Mouse (Mus musculus) lung, embryonic 16.5 days (tissue): ENCODE measurements around the gene Rnf224. TPM values are rescaled to one million over a fixed set of nuclear protein-coding genes. Genes with fewer than 3 reads are reported as not detected.
A peak's percentile ranks its signal among the peaks of the same experiment; 100 is the strongest.

Experiments
- ATAC-seq: fragments of 200-750 bp; cut with Nextera tagmentation; 2 replicates; pipeline ENCODE4 v1.8.0; 2017; ENCODE audit warnings: low read depth, mild to moderate bottlenecking, moderate library complexity
- H3K27ac ChIP-seq: fragments of 300-500 bp; sonication (generic); 2 replicates; pipeline ENCODE4 v1.5.1; 2014; ENCODE audit warnings: mild to moderate bottlenecking, control low read depth, low read length
- H3K27me3 ChIP-seq: fragments of 300-500 bp; sonication (generic); 2 replicates; pipeline ENCODE4 v1.6.1; 2014; ENCODE audit warnings: low read depth, low read length, mixed read lengths; ENCODE audit not compliant: control insufficient read depth, insufficient read depth
- H3K36me3 ChIP-seq: fragments of 300-500 bp; sonication (generic); 2 replicates; pipeline ENCODE4 v1.6.1; 2014; ENCODE audit warnings: low read length; ENCODE audit not compliant: control insufficient read depth, insufficient read depth
- H3K4me1 ChIP-seq: fragments of 300-500 bp; sonication (generic); replicated peaks from 2 replicates; pipeline ENCODE4 v1.6.1; 2014; ENCODE audit warnings: low read length, mixed read lengths; ENCODE audit not compliant: control insufficient read depth, insufficient read depth
- H3K4me2 ChIP-seq: fragments of 300-500 bp; sonication (generic); 2 replicates; pipeline ENCODE4 v1.6.1; 2014; ENCODE audit warnings: low read depth, low read length, control low read depth
- H3K4me3 ChIP-seq: fragments of 300-500 bp; sonication (generic); 2 replicates; pipeline ENCODE4 v1.5.1; 2014; ENCODE audit warnings: mild to moderate bottlenecking, low read length, control low read depth
- H3K9ac ChIP-seq: fragments of 300-500 bp; sonication (generic); 2 replicates; pipeline ENCODE4 v1.6.1; 2014; ENCODE audit warnings: low read length, control low read depth
- H3K9me3 ChIP-seq: fragments of 300-500 bp; sonication (generic); 2 replicates; pipeline ENCODE4 v1.6.1; 2016; ENCODE audit warnings: low read length; ENCODE audit not compliant: control insufficient read depth
- WGBS: fragments of 180-500 bp; shearing (Covaris S2); extraction: QIAGEN DNeasy Blood & Tissue Kit; methylation state at CpG from one replicate; pipeline ENCODE4 v1.1.7; 2014; 5-methylcytosine and 5-hydroxymethylcytosine counted together
- polyA plus RNA-seq: library from polyadenylated mRNA; unstranded; fragments of >200 nt; fragmentation: Nextera tagmentation; extraction: Ambion mirVana; gene quantifications from 2 replicates; pipeline ENCODE4 v1.2.1, GENCODE M21; 2015

The Rnf224 gene
- polyA plus RNA-seq, 1 experiment from 2014 or later: not detected

DNA sequence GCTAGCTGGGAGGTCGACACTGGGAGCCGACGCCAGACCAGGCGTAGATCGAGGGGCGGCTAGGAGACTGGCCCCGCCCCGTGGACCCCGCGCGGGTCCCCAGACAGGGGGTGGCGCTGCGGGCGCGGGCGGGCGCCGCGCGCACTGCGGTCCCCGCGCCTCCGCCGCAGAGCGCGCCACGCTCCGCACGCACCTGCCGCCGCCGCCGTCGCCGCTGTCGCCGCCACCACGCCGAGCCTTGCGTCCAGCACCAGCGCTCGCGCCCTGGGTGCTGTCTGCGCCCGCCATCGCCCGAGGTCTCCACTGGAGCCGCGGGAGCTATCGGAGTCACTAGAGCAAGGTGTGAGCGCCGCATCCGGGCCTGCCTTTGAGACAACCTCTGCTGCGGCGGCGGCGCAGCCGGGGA is 5.5 kb upstream of the Rnf224 start, which contains the start of the genes Rnf208 and Cysrt1:
Gene Rnf208 (plus strand): TSS at position 155 of the 406 bp plus-strand sequence.
Gene Cysrt1 (minus strand): TSS at position 352 of the 406 bp plus-strand sequence.
- H3K9me3 ChIP-seq: no peaks in the 10 kb centered on the region
- no peaks in the 10 kb centered on the region for H3K36me3 ChIP-seq
- 2% methylated on average over 46 of the region's 59 CpGs for WGBS
- peak within 1 kb of the TSS; percentile 66 for H3K9ac ChIP-seq
- H3K4me1 ChIP-seq: peaks cover 8% of the 10 kb centered on the region
- ATAC-seq: no peak
- H3K27me3 ChIP-seq: peaks cover 19% of the 10 kb centered on the region
- H3K4me3 ChIP-seq: peak within 1 kb of the TSS; percentile 60
- H3K27ac ChIP-seq: no peak within 1 kb of the TSS
- H3K4me2 ChIP-seq: peak within 1 kb of the TSS; percentile 96

DNA sequence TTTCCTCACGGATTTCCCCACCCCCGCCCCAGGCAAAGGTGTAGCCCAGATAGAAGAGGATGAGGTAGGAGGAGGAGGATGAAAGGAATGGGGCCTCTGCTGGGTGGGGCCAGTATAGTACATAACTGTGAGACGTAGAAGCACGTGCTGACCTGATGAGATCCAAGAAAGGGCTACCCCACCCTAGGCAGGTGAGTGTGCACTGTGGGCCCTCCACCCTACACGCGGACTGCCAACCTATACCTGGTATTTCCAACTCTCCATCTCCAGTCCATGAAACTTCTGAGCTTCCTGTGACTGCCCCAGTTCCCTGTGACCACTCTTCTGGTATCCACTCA is 4.8 kb upstream of the Rnf224 start:
- WGBS: 13% methylated on average over 6 of the region's 6 CpGs
- H3K4me2 ChIP-seq: peak overlapping the region; percentile 96
- peak overlapping the region; percentile 66 for H3K9ac ChIP-seq
- H3K9me3 ChIP-seq: no peaks in the 10 kb centered on the region
- H3K4me3 ChIP-seq: peak overlapping the region; percentile 60
- H3K27ac ChIP-seq: no peak overlapping the region
- no peaks in the 10 kb centered on the region for H3K36me3 ChIP-seq
- H3K4me1 ChIP-seq: peaks cover 8% of the 10 kb centered on the region
- peaks cover 19% of the 10 kb centered on the region for H3K27me3 ChIP-seq
- peak; percentile 15 for ATAC-seq

DNA sequence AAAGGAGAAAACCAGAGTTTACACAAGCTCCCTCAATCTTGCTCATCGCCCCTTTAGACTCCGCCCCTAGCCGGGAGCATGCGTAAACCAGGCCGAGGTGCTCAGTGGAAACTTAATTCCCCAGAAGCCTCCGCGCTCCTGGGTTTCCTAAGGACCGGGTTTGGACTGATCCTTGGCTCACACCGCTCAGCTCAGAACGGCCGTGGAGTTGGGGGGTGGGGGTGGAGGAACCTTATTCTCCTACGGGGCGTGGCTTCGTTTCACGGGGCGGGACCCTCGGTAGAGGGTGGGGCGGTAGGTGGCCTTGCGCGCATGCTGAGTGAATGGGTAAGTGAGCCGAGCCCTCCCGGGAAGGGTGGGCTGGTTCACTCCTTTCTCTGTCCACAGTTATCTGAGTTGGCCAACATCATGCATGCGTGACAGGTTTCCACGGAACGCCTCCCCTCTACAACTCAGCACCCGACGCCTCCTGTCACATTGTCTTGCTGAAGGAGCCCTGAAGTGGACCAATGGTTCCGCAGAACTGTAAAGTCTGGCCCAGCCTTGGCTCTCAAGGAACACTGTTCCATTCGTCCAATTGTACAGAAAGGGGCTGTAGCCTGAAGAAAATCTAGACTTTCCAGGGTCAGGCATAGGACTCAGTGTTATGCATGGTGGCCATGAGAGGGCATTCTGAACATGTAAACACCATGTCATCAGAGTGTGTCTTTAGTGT is 4.3 kb upstream of the Rnf224 start:
- ATAC-seq: peak; percentile 88
- Histone ChIP-seq H3K36me3 (no peaks in the 10 kb centered on the region), H3K9ac (peak overlapping the region; percentile 58), H3K4me1 (peaks cover 8% of the 10 kb centered on the region), H3K27ac (no peak overlapping the region), H3K9me3 (no peaks in the 10 kb centered on the region), H3K27me3 (peaks cover 19% of the 10 kb centered on the region), H3K4me2 (peak overlapping the region; percentile 96), H3K4me3 (peak overlapping the region; percentile 40)
- 2% methylated on average over 29 of the region's 29 CpGs for WGBS

DNA sequence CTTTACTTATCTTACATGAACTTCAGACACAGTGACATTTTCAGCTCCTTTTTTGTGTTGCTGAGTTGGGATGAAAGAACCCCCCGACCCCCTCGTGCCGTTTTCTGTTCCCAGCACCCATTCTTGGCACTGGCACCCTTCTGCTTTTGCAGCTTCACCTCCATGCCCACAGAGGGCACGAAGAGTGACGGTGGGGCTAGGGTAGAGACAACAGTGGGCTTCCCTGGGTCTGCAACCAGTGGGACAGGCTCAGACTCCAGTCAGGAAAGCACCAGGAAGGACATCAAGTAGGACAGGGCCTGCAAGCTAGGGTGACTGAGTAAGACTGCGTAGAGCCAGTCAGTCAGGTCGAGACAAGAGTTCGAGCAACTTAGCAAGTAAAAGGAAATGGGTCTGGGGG is 3.7 kb upstream of the Rnf224 start:
- Histone ChIP-seq H3K4me2 (peak overlapping the region; percentile 96), H3K4me3 (peak overlapping the region; percentile 40), H3K9ac (peak overlapping the region; percentile 58), H3K9me3 (no peaks in the 10 kb centered on the region), H3K27ac (no peak overlapping the region), H3K4me1 (peaks cover 8% of the 10 kb centered on the region), H3K36me3 (no peaks in the 10 kb centered on the region), H3K27me3 (peaks cover 19% of the 10 kb centered on the region)
- peak; percentile 3; the same call in 1 of the 2 replicates for ATAC-seq
- WGBS: 41% methylated on average over 8 of the region's 8 CpGs

DNA sequence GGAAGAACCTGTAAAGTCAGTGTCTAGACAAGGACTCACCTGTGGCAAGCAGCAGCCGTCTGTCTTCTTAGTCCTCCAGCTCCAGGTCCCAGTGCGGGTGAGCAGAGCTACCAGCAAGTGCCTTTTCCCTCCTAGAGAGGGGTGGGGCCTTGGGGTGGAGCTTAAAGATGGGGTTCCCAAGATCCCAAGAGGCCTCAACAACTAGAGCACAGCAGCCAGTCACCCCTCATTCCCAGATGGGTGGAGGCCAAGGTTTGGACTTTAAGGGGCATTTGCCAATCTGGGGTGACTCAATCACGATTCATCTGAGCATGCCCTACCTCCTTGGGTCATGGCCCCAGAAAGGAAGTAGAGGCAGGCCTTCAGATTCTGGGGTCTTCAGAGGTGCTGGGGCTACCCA is 3.2 kb upstream of the Rnf224 start:
- ATAC-seq: no peak
- no peak overlapping the region for H3K27ac ChIP-seq
- no peak overlapping the region for H3K4me2 ChIP-seq
- no peak overlapping the region for H3K4me3 ChIP-seq
- no peak overlapping the region for H3K9ac ChIP-seq
- WGBS: 79% methylated on average over 3 of the region's 3 CpGs
- H3K36me3 ChIP-seq: no peaks in the 10 kb centered on the region
- no peaks in the 10 kb centered on the region for H3K9me3 ChIP-seq
- peaks cover 8% of the 10 kb centered on the region for H3K4me1 ChIP-seq
- peaks cover 19% of the 10 kb centered on the region for H3K27me3 ChIP-seq

DNA sequence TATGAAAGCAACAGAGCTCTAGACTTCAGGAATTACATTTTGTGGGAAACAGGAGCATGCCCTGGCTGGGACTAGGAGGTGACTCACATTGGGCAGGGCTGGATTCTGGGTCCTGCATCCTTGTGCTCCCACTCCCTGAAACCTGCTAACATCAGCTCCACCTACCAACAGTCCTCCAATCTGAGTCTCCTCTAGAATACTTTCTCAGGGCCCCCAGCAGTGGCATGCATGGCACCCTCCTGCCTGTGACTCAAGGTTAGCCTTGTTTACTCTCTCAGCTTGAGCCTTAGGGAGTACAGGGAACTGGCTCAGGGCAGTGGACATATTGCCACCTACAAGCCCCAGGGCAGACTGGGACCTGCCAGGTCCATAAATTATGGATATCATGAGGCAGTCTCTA is 1.5 kb upstream of the Rnf224 start:
- Histone ChIP-seq H3K9ac (no peak overlapping the region), H3K27ac (no peak overlapping the region), H3K9me3 (no peaks in the 10 kb centered on the region), H3K4me3 (no peak overlapping the region), H3K27me3 (peaks cover 16% of the 10 kb centered on the region), H3K4me1 (peaks cover 8% of the 10 kb centered on the region), H3K4me2 (no peak overlapping the region), H3K36me3 (no peaks in the 10 kb centered on the region)
- no peak for ATAC-seq

DNA sequence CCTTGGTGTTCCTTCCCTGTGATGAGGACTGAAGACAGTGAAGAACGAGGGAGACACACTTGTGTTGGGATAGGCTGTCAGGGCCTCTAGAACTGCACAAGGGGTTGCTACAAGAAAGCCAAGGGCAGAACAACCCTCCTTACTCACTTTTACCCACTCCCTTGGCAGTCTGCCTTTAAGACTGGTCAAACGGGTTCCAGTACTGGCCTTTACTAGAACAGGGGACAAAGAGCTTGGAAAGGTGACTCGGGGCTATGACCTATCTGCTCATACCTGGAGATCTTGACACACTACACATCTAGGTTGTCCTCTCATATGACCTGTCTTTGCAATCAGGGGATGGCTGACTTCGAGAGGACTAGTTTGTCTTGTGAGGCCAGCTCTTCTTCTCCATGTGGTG is 935 bp upstream of the Rnf224 start:
- ATAC-seq: no peak
- H3K36me3 ChIP-seq: no peaks in the 10 kb centered on the region

DNA sequence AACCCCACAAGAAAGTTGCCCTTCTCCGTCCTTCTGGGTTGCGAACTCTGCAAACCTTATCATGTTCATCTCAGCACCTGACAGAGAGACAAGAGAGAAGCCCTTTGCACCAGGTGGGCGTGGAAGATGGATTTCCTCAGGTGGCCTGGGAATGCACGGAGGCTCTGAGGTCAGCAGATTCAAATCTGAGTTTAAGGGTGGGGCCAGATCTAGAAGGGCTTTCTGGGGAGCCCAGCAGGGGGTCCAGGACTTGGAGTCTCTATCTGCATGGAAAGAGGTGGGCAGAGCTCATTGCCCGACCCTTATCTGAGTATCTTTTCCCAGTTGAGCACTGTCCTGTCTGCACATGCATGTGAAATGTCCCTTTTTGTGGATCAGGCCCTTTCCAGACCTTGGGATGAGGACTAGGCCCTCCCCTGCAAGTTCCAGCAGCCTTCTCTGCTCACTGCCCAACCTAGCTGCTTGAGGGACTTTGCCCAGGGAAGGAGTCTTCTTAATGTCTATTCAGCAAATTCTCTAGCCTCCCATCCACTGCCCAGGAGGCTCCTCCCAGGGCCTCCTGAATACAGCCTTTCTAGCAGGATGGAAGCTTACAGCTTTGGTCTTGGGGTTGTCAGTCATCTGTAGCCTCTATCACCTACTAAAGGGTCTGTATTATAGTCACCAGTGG is 1.9 kb downstream of the Rnf224 start:
- Histone ChIP-seq H3K9ac (no peak overlapping the region), H3K27me3 (no peaks in the 10 kb centered on the region), H3K36me3 (no peaks in the 10 kb centered on the region), H3K4me3 (no peak overlapping the region), H3K4me1 (no peaks in the 10 kb centered on the region), H3K9me3 (no peaks in the 10 kb centered on the region), H3K27ac (no peak overlapping the region), H3K4me2 (no peak overlapping the region)
- no peak for ATAC-seq
- WGBS: 45% methylated on average over 5 of the region's 5 CpGs

More for the DNA sequence above, 935 bp upstream of the Rnf224 start:
- H3K4me3 ChIP-seq: no peak overlapping the region
- peaks cover 8% of the 10 kb centered on the region for H3K4me1 ChIP-seq
- WGBS: 43% methylated on average over 4 of the region's 4 CpGs
- peaks cover 10% of the 10 kb centered on the region for H3K27me3 ChIP-seq
- no peak overlapping the region for H3K4me2 ChIP-seq
- H3K27ac ChIP-seq: no peak overlapping the region
- H3K9me3 ChIP-seq: no peaks in the 10 kb centered on the region
- H3K9ac ChIP-seq: no peak overlapping the region

DNA sequence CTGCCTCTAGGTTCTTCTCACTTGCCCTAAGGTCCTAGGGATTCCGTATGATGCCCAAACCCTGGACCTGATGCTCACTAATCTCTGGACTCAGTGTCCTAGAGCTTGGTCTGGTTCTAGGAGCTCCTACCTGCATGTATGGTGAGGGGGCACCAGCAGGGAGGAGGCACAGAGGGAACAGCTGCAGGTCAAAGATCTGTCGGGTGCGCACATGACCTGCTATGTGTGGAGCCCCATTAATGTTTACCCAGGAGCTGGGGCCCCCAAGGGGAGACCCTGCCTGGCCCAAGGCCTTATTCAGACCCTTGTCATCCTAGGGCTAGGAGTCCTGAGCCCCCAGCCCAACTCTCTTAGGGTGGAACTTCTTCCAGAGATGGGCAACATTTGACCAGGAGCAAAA is 2.5 kb downstream of the Rnf224 start, which contains the start of gene Slc34a3:
Gene Slc34a3 (minus strand): TSS at position 315 of the 400 bp plus-strand sequence.
- ATAC-seq: no peak
- H3K36me3 ChIP-seq: no peaks in the 10 kb centered on the region
- H3K27me3 ChIP-seq: no peaks in the 10 kb centered on the region
- no peak within 1 kb of the TSS for H3K4me3 ChIP-seq
- no peaks in the 10 kb centered on the region; the same call in 1 of the 2 replicates for H3K4me1 ChIP-seq
- no peak within 1 kb of the TSS for H3K4me2 ChIP-seq
- no peaks in the 10 kb centered on the region for H3K9me3 ChIP-seq
- 61% methylated on average over 3 of the region's 3 CpGs for WGBS
- no peak within 1 kb of the TSS for H3K9ac ChIP-seq
- H3K27ac ChIP-seq: no peak within 1 kb of the TSS
